Mouse (Mus musculus) cortical plate, adult 2 months (tissue): Measurements from ENCODE around the gene Man2a1. TPM values are rescaled to one million over a fixed set of nuclear protein-coding genes. Genes with fewer than 3 reads are reported as not detected.

Source experiments
- H3K27ac ChIP-seq: fragments of 200-500 bp; 2 replicates; pipeline ENCODE4 v1.5.1; 2012; ENCODE audit warnings: low read length, control low read depth, inconsistent platforms; ENCODE audit not compliant: insufficient read depth
- H3K4me1 ChIP-seq: fragments of 200-500 bp; 2 replicates; pipeline ENCODE4 v1.6.1; 2011; ENCODE audit warnings: low read length; ENCODE audit not compliant: control insufficient read depth, insufficient read depth
- H3K4me3 ChIP-seq: fragments of 200-500 bp; 2 replicates; pipeline ENCODE4 v1.5.1; 2011; ENCODE audit warnings: mild to moderate bottlenecking, low read length, control low read depth; ENCODE audit not compliant: insufficient read depth
- CTCF ChIP-seq: fragments of 200-500 bp; IDR thresholded peaks from 2 replicates; pipeline ENCODE4 v1.5.1; 2011; ENCODE audit warnings: mild to moderate bottlenecking, control low read depth, low read length; ENCODE audit not compliant: insufficient read depth; ENCODE audit errors: extremely low read depth
- POLR2A ChIP-seq: fragments of 200-500 bp; IDR thresholded peaks from 2 replicates; pipeline ENCODE4 v1.6.1; 2011; ENCODE audit warnings: mild to moderate bottlenecking, low read length, control low read depth; ENCODE audit not compliant: insufficient read depth; ENCODE audit errors: extremely low read depth
- polyA plus RNA-seq: library from polyadenylated mRNA; depleted of rRNA; stranded (reverse); fragments of >200 nt; gene quantifications from 2 replicates; pipeline ENCODE4 v1.2.3, GENCODE M21; 2012

Gene Man2a1
- polyA plus RNA-seq, 1 experiment, result 11.7 TPM

DNA sequence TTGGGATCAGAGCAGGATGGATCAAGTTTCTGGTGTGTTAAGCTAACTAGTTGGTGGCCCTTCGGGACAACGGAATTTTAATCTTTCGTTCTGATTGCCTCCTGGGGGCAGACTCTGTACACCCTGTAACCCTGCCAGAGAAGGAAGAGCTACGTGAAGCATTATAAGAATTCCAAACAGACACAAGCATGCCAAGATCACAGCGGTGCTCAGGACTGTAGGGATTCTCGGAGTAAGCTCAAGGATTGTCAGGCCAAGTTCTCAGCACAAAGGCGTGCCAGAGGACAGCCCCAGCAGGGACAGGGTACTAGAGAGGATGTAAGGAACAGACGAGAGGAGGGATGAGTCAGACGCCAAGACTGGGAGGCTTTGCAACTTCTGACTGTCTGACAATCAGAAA is 164.8 kb downstream of the Man2a1 start:
- H3K27ac ChIP-seq, result no peak overlapping the region
- H3K4me1 ChIP-seq, result no peaks in the 10 kb centered on the region
- no peak for TF ChIP-seq POLR2A
- no peak for TF ChIP-seq CTCF
- no peak overlapping the region for H3K4me3 ChIP-seq

DNA sequence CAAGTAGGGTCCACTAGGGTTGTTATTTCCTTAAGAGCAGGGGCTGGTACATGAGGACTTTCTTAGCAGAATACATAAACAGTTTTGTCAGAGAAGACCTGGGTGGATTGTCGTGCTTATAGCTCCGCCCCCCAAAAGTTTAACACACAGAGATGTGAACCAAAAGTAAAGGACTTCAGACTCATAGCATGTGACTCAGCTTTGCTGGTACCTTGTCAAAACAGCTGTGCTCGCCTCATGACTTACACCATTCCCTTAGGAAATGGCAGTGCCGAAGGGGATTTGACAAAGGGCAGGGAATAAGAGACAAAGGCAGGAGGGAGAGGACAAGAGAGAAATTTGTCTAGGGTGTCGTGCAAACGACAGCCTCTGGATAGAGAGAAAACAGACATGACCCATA is 166.0 kb downstream of the Man2a1 start:
- TF ChIP-seq CTCF (no peak), POLR2A (no peak)
- no peaks in the 10 kb centered on the region for H3K4me1 ChIP-seq
- H3K4me3 ChIP-seq, result no peak overlapping the region
- H3K27ac ChIP-seq, result no peak overlapping the region

DNA sequence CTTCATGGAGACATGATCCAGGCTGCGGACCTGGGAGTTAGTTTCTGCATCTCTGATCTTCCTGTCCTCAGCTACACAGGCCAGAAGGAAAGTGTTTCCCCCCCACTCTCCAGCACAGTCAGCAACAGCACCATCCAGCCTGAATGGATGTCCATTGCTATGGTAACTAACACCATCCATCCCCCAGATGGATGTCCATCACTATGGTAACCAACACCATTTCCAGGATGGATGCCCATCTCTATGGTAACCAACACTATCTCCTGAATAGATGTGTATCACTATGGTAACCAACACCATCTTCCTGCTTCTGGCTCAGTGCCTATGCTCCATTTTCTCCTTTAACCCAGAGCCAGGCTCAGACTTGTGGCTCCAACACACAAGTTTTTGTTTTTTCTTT is 169.7 kb downstream of the Man2a1 start:
- Histone ChIP-seq H3K4me3 (no peak overlapping the region), H3K27ac (no peak overlapping the region), H3K4me1 (no peaks in the 10 kb centered on the region)
- no peak for TF ChIP-seq CTCF
- no peak for TF ChIP-seq POLR2A

DNA sequence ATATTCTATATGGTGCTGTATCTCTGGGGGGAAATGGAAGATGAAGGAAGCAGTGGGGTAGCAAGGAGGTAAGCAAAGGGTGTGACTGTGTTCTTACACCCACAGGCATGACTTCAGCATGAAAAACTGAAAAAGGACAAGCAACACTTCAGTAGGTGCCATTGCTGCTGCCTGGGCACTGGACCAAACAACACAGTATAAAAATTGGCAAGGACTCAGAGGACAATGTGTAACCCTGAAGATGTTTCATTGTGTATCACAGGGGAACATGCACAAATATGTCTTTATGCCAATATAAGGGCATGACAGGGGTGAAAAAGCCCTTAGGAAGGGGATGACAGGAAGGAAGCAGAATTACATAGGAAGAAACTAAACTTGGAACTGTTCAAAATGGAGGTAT is 172.1 kb downstream of the Man2a1 start:
- TF ChIP-seq POLR2A (no peak), CTCF (no peak)

DNA sequence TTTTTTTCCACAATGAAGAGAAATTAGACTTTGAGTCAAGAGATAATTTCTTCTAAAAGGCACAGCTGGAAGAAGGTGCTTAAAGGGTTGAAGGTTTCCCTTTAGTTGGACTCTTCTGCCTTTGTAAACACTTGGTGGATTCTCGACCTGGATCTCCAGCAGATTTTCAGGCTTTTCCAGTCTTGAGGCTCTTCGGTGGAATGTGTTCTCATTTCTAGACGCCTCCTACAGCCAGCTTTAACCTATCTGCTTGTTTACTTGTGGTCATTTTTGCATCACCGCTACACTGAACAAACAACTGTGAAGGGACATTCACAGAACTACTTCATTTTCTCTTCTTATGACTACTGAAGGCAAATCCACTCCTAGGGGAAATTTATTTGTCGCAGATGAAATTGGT is 173.7 kb downstream of the Man2a1 start:
- H3K4me3 ChIP-seq, result no peak overlapping the region
- no peak overlapping the region for H3K27ac ChIP-seq
- H3K4me1 ChIP-seq, result no peaks in the 10 kb centered on the region
- TF ChIP-seq POLR2A, result no peak
- TF ChIP-seq CTCF, result no peak

More for the DNA sequence above, 172.1 kb downstream of the Man2a1 start:
- no peak overlapping the region for H3K27ac ChIP-seq
- no peaks in the 10 kb centered on the region for H3K4me1 ChIP-seq
- H3K4me3 ChIP-seq, result no peak overlapping the region

DNA sequence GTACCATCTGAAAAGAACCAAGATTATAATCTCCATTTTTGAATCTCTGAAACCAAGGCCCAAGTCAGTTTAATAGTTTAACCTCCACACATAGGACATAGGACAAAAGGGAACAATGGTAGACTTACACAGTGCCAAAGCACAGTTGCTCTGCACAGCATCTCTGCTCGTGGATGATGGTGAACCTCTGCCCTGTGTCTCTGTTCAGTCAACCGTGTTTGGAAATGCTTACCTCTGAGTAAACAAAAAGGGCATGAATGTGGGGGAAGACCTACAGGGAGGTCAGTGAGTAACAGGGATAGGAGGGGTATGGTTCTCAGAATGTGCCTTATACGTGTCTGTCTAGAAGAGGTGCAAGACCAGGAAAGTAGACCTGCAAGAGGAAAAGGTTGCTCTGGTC is 177.8 kb downstream of the Man2a1 start:
- no peak for TF ChIP-seq POLR2A
- no peak for TF ChIP-seq CTCF
- Histone ChIP-seq H3K4me3 (no peak overlapping the region), H3K4me1 (no peaks in the 10 kb centered on the region), H3K27ac (no peak overlapping the region)

DNA sequence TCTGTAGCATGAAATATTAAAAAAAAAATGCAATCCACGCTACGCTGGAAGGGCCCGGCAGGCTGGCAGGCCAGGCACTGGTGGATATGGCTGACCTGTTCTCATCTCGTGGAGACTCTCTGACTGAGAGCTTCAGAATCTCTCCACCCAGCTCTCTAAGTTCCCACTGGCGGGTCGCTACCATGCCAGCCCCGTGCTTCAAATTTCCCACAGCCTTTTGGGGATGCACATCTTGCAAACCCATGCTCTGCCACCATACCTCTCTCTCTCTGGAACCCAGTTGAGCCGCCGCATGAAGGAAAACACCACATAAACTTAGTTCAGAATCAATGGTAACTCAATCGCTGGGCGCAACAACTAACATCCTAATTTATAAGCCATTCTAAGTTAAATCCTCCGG is 178.2 kb downstream of the Man2a1 start:
- H3K4me1 ChIP-seq, result no peaks in the 10 kb centered on the region
- no peak overlapping the region for H3K27ac ChIP-seq
- TF ChIP-seq POLR2A (no peak), CTCF (no peak)
- no peak overlapping the region for H3K4me3 ChIP-seq

DNA sequence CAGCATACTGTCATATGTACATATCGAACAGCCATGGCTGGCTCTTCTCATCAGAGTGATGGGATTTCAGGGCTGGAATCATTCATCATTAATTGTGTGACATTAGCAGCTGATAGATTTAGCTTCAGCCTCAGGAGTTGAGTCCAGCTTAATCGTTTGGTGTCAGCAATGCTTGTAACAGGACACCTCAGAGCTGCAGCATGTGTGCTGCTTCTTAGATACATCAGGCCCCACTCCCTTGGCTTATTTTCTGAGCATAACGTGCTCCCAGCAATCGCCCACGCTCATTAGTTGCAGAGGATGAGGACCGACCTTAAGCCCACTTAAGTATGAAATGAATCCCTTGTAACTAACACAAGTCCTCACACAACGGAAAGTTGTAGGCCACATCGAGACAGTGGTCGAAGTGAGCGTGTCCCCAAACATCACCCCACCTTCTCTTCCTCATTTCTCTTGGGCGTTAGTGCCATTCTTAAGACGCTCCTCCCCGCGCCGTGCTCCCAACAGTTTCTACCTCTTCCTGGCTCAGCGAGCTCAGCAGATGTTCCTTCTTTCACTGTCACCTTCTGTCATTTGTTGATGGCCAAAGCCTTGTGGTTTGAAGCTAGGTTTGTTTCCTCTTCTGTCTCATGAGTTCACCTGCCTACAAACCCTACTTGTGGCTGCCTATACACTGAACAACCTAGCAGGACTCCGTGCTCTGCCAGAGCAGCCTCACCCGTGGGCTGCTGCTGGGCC is 180.4 kb downstream of the Man2a1 start:
- H3K4me1 ChIP-seq, result no peaks in the 10 kb centered on the region
- H3K27ac ChIP-seq, result no peak overlapping the region
- TF ChIP-seq POLR2A (no peak), CTCF (no peak)
- no peak overlapping the region for H3K4me3 ChIP-seq

DNA sequence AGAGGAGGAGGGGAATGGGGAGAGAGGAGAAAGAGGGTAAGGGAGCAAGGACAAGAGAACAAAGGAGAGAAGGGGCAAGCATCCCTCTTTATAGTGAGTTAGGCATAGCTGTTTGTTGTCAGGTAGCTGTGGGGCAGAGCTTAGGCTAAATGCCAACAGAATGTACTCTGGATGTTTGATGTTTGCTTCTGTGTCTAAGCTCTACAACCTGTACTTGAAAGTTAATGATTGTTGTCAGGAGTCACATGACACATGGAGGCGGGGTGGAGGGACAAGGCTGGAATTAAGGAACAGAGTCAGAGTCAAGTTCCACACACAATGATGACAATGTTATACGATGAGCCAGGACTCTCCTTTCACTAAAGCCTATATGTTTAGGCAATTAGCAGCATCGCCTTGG is 181.8 kb downstream of the Man2a1 start:
- no peak for TF ChIP-seq POLR2A
- TF ChIP-seq CTCF, result no peak
- Histone ChIP-seq H3K27ac (no peak overlapping the region), H3K4me1 (no peaks in the 10 kb centered on the region), H3K4me3 (no peak overlapping the region)

DNA sequence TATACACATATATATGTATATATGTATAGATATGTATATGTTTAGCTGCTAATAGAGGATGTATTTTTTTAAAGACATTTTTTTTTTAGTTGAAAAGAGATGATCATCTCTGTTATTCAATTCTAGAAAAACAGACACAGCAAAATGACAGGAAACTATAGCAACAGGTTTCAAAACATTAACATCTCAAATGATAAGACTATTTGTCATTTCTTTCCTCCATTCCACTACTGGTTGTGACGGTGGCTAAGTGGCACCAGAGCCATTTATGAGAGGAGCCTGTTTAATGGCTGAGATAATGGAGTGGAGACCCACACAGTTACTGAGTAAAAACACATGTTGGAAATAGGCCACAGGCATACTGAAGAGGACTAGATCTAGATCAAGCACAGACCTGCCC is 185.4 kb downstream of the Man2a1 start:
- TF ChIP-seq CTCF (no peak), POLR2A (no peak)
- Histone ChIP-seq H3K4me3 (no peak overlapping the region), H3K27ac (no peak overlapping the region), H3K4me1 (no peaks in the 10 kb centered on the region)

DNA sequence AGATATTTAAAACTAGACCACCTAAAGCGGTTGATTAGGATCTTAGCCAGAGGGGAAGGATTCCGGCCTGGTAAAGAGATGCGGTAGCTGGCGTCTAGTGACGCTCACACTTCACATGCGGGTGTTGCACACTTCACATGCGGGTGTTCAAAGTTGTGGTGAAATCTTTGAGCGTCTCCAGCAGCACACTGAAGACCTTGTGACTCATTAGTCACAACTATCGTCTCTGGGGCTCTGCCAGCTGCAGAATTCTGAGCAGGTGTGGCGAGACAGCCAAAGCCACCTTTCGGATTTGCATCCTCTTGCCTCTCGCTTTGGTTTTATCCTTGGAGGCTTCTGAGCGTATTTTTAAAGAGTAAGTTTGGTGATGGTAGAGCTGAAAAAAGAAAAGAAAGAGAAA is 187.8 kb downstream of the Man2a1 start:
- no peak overlapping the region for H3K4me3 ChIP-seq
- TF ChIP-seq POLR2A (no peak), CTCF (no peak)

More for the DNA sequence above, 187.8 kb downstream of the Man2a1 start:
- Histone ChIP-seq H3K27ac (no peak overlapping the region), H3K4me1 (no peaks in the 10 kb centered on the region)
